16 mouse cellular contexts compared by ENCODE assay signal in the genomic region with DNA sequence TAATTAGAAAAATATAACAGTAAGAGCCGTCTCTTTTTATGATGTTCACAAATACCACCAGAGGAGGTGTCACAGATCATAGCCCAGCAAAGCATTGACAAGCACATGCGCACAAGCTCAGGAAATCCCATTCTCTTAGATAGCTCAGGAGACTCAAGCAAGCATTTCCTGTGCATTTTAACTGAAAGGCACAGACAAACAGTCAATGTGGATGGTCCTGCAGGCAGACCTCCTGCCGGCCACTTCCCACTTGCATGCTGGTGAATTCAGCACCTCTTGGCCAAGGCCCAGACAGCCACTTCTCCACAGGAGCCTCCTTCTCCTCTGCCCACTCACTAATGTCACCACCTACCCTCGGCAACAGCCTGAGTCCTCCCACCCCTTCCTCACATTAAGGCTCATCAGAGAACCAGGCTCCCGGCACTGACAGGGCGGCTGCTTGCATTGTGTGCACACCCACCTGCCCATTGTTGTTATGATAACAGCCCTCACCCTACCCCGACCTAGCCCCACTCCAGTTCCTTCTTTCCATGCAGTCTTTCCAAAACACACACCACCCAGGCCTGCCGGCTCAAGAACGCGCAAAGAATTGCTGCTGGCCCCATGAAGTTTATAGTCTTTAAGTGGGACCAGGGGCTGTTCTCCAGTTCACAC.
A peak's percentile ranks its signal among the peaks of the same experiment; 100 is the strongest.
DNase-seq lines count a peak whose midpoint lies in the region; ATAC-seq lines count a peak whose summit lies in the region.
"Had no signal": no experiment of that assay in that cellular context is flagged by ENCODE, and none has a peak within 500 bp of the region (broad histone marks: within the 10 kb centered on the region; RNA-seq: fewer than 3 reads in every experiment).

No protein-coding gene starts in this region.

- no peak overlapping the region for H3K4me3 ChIP-seq in hindbrain, embryonic 16.5 days (ENCODE audit: low read length)
- H3K4me3 ChIP-seq in hindbrain, embryonic 11.5 days (ENCODE audit: low read depth, low read length) = no peak overlapping the region
- H3K4me3 ChIP-seq: embryonic facial prominence, embryonic 15.5 days; gastrocnemius, adult 2 months; heart, adult 2 months; kidney, embryonic 15.5 days; lung, embryonic 15.5 days; midbrain, embryonic 15.5 days; neural tube, embryonic 12.5 days; stomach, embryonic 15.5 days had no signal

- WGBS in hindbrain, embryonic 16.5 days = 60% methylated on average over 10 of the region's 10 CpGs
- WGBS in hindbrain, embryonic 11.5 days = 75% methylated on average over 10 of the region's 10 CpGs

- no peaks in the 10 kb centered on the region; the same call in 1 of the 2 replicates for H3K4me1 ChIP-seq in hindbrain, embryonic 16.5 days (ENCODE audit: control insufficient read depth, insufficient read depth, low read depth, low read length)
- H3K4me1 ChIP-seq in hindbrain, embryonic 11.5 days (replicated peaks; ENCODE audit: control insufficient read depth, insufficient read depth, low read length) = no peaks in the 10 kb centered on the region
- H3K4me1 ChIP-seq: stomach, embryonic 15.5 days had no signal

- no peak overlapping the region for H3K4me2 ChIP-seq in hindbrain, embryonic 16.5 days (ENCODE audit: low read length)
- no peak overlapping the region for H3K4me2 ChIP-seq in hindbrain, embryonic 11.5 days (replicated peaks; ENCODE audit: low read depth, low read length)
- H3K4me2 ChIP-seq: embryonic facial prominence, embryonic 15.5 days; kidney, embryonic 15.5 days; lung, embryonic 15.5 days; midbrain, embryonic 15.5 days; neural tube, embryonic 12.5 days; stomach, embryonic 15.5 days had no signal

- H3K9me3 ChIP-seq in hindbrain, embryonic 16.5 days (ENCODE audit: control insufficient read depth, low read length) = no peaks in the 10 kb centered on the region
- H3K9me3 ChIP-seq in hindbrain, embryonic 11.5 days (ENCODE audit: control insufficient read depth, low read length) = no peaks in the 10 kb centered on the region
- H3K9me3 ChIP-seq: embryonic facial prominence, embryonic 15.5 days; kidney, embryonic 15.5 days; lung, embryonic 15.5 days; midbrain, embryonic 15.5 days; neural tube, embryonic 12.5 days; stomach, embryonic 15.5 days had no signal

- no peak overlapping the region for H3K9ac ChIP-seq in hindbrain, embryonic 16.5 days (ENCODE audit: low read depth, low read length)
- no peak overlapping the region for H3K9ac ChIP-seq in hindbrain, embryonic 11.5 days (ENCODE audit: low read depth, low read length)
- H3K9ac ChIP-seq: embryonic facial prominence, embryonic 15.5 days; kidney, embryonic 15.5 days; lung, embryonic 15.5 days; midbrain, embryonic 15.5 days; neural tube, embryonic 12.5 days; stomach, embryonic 15.5 days had no signal

- H3K27me3 ChIP-seq in hindbrain, embryonic 16.5 days (replicated peaks; ENCODE audit: control insufficient read depth, insufficient read depth, low read length) = no peaks in the 10 kb centered on the region
- H3K27me3 ChIP-seq in hindbrain, embryonic 11.5 days (ENCODE audit: control insufficient read depth, insufficient read depth, low read length) = no peaks in the 10 kb centered on the region
- H3K27me3 ChIP-seq: embryonic facial prominence, embryonic 15.5 days; lung, embryonic 15.5 days; midbrain, embryonic 15.5 days; neural tube, embryonic 12.5 days; stomach, embryonic 15.5 days had no signal

- DNase-seq in hindbrain, embryonic 11.5 days (ENCODE audit: low spot score) = no peak
- peak; percentile 78 for DNase-seq in 416B (ENCODE audit: low read depth)
- peak; percentile 15 for DNase-seq in CD4-positive helper T cell, adult 2 months (ENCODE audit: low read depth, low spot score)
- peak; percentile 52 for DNase-seq in naive thymus-derived CD4-positive, alpha-beta T cell, adult 2 months (ENCODE audit: low read depth)
- no peak for DNase-seq in adrenal gland, adult (ENCODE audit: inconsistent age in 2 of 2, low spot score in 1 of 2)
- no peak for DNase-seq in urinary bladder, postnatal 4 days (ENCODE audit: low spot score in 2 of 2)
- DNase-seq: gastrocnemius, adult 2 months; heart, adult 2 months had no signal

- ATAC-seq in hindbrain, embryonic 16.5 days = peak; percentile 34; the same call in 1 of the 2 replicates
- ATAC-seq in hindbrain, embryonic 11.5 days (ENCODE audit: low FRiP score) = no peak
- ATAC-seq: forebrain, embryonic 14.5 days; midbrain, embryonic 15.5 days had no signal

- H3K27ac ChIP-seq in hindbrain, embryonic 16.5 days (ENCODE audit: low read depth, low read length) = no peak overlapping the region
- H3K27ac ChIP-seq in hindbrain, embryonic 11.5 days (ENCODE audit: low read depth, low read length) = no peak overlapping the region
- H3K27ac ChIP-seq: embryonic facial prominence, embryonic 15.5 days; gastrocnemius, adult 2 months; heart, adult 2 months; kidney, embryonic 15.5 days; lung, embryonic 15.5 days; midbrain, embryonic 15.5 days; neural tube, embryonic 12.5 days; stomach, embryonic 15.5 days had no signal

- no peaks in the 10 kb centered on the region for H3K36me3 ChIP-seq in hindbrain, embryonic 16.5 days (ENCODE audit: control insufficient read depth, insufficient read depth, low read length)
- H3K36me3 ChIP-seq in hindbrain, embryonic 11.5 days (ENCODE audit: control insufficient read depth, insufficient read depth, low read length) = no peaks in the 10 kb centered on the region
- H3K36me3 ChIP-seq: embryonic facial prominence, embryonic 15.5 days; kidney, embryonic 15.5 days; lung, embryonic 15.5 days; midbrain, embryonic 15.5 days; neural tube, embryonic 12.5 days; stomach, embryonic 15.5 days had no signal

Comparison
In these comparisons a context has a peak if more than half of its experiments do, and no peak if none do; other contexts are left out.
1. DNase-seq: peak in 416B (single experiment), CD4-positive helper T cell, adult 2 months (single experiment) and naive thymus-derived CD4-positive, alpha-beta T cell, adult 2 months (single experiment); none in hindbrain, embryonic 11.5 days (single experiment), adrenal gland, adult (0 of 2) and urinary bladder, postnatal 4 days (0 of 2).